Mouse (Mus musculus): ENCODE results near the gene Plekhd1.

- TF ChIP-seq CTCF (IDR thresholded peaks at IDR 0.05) = no peak
- no peak for TF ChIP-seq EP300 (IDR thresholded peaks at IDR 0.05)
These were observed 33.7 kb upstream of the Plekhd1 start for GRCm38 (mm10) chr12:80658661-80659060.
